Mouse (Mus musculus) inflammation-experienced regulatory T-cells, adult 16 weeks (primary cell): Measurements from ENCODE around the gene Snx19. TPM values are rescaled to one million over a fixed set of nuclear protein-coding genes. Genes with fewer than 3 reads are reported as not detected.

Experiments used
- polyA plus RNA-seq: library from polyadenylated mRNA; unstranded; fragments of 100-300 nt; shearing (Covaris generic); gene quantifications from one replicate; pipeline ENCODE4 v1.2.1, GENCODE M21; 2017

The Snx19 gene
- 35.9 TPM for polyA plus RNA-seq

DNA sequence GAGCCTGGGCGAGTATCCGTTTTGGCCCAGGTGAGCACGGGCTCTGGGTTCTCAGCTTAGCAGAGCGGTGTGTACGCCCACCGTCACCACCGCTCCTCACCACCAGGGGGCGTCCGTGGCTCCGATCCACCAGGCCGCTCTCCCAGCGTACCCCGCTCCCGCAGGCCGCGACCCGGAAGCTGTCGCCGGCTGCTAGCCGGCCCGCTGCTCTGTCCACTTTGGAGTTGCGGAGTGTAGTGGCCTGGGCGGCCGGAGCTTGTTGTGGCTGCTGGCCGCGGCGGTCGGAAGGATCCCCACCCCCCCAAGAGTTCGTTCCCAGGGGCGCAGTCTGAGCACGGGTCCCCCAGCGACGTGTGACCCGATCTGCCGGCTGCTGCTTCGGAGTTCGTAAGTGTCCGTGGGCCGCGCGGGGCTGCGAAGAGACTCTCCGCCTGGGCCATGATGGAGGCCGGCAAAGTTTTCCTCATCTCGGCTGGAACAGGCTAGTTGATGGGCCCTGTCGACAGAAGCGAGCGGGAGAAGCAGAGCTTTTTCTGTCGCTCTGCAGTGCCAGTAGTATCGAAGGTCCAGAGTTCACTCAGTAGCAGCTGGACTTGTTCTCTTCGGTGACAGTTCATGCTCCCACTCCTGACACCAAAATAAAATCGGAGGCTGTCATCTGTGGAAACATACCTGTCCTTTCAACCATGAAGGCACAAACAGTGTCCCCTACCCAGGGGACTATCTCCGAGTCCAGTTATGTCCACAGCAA is at the start of gene Snx19:
Snx19 (plus strand) TSS at position 227 of the 751 bp plus-strand sequence.

